Mouse (Mus musculus) layer of hippocampus, adult 18-20 months (tissue): ENCODE measurements around the gene Myh13. TPM values are rescaled to one million over a fixed set of nuclear protein-coding genes. Genes with fewer than 3 reads are reported as not detected.
A peak's percentile ranks its signal among the peaks of the same experiment; 100 is the strongest.

ENCODE experiments used
- DNase-seq, 2 experiments: peaks; one replicate each; pipeline ENCODE4 v3.0.0; 2022; ENCODE audit warnings: low spot score in 2 of 2
- total RNA-seq, 2 experiments: library from RNA; stranded (reverse); gene quantifications; 2 replicates each; pipeline ENCODE4 v1.2.3; 2021

The Myh13 gene
- total RNA-seq, 2 experiments from 2014 or later: 0.10 to 0.12 TPM

- no peak for DNase-seq
These were observed 65.5 kb downstream of the Myh13 start for GRCm38 (mm10) chr11:67386815-67387415.

GRCm38 (mm10) chr11:67390679-67391384 lies 69.4 kb downstream of the Myh13 start:
- DNase-seq: no peak

DNA sequence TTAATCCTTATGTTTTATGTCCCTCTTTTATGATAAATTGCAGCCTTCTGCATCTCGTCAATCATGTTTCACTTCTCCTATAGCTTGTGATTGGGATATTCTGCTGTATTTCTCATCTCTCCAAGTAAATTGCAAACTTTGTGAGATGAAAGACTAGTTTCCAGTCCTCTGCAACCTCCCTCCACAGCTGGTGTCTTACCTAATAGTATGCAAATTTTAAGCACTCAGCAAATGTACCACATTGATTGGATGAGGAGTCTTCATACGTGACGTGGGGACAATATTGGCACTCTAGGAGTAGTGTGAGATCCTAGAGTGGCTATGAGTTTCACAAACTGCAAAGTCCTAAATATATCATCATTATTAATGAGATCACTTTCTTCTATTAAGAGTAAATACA lies 70.9 kb downstream of the Myh13 start:
- DNase-seq: no peak

- DNase-seq: no peak
These were observed 79.5 kb downstream of the Myh13 start for GRCm38 (mm10) chr11:67400956-67401355.

GRCm38 (mm10) chr11:67414346-67414940 lies 93.0 kb downstream of the Myh13 start:
- peak in 1 of 2 experiments; percentile 19 for DNase-seq

Other genes with a start within 250 kb of the Myh13 start
- under 1 TPM; 0.57 to 0.61 TPM for gene Myh3, start 243.4 kb upstream of the Myh13 start, total RNA-seq
- gene Myh2, start 150.6 kb upstream of the Myh13 start, total RNA-seq: under 1 TPM; 0.15 to 0.25 TPM
- under 1 TPM; 0.10 to 0.17 TPM for gene Myh1, start 121.6 kb upstream of the Myh13 start, total RNA-seq
- gene Myh4, start 83.6 kb upstream of the Myh13 start, total RNA-seq: under 1 TPM; 0.10 to 0.15 TPM
- gene Myh8, start 44.5 kb upstream of the Myh13 start, total RNA-seq: 1 to 10 TPM; 1.4 to 1.6 TPM
- gene Gas7, start 133.8 kb downstream of the Myh13 start, total RNA-seq: 100 to 1,000 TPM; 457 to 462 TPM